Mouse (Mus musculus): Measurements from ENCODE around the gene Ccdc171.
"Not testable (repeated sequence)": the region's sequence is repeated elsewhere in the genome, so short reads cannot be mapped to it uniquely, and the experiment has no call there.

The Ccdc171 gene

DNA sequence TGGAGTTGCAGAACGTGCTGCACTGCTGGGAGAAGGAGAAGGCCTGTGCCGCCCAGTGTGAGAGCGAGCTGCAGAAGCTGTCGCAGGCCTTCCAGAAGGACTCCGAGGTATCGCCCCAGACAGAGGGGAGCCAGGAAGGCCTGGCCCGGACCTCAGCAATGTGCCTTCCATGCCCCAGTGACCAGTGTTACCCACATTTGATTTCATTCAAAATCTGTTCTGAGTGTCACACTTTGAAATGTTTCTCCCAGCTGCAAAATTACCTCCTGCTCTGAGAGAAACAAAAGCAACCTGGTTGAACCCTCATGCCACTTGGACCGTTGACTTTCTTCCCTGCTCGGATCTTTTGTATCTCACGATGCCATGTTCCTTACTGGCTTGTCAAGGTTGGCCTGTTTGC lies 133.1 kb downstream of the Ccdc171 start:
- DNase-seq, result no peak

DNA sequence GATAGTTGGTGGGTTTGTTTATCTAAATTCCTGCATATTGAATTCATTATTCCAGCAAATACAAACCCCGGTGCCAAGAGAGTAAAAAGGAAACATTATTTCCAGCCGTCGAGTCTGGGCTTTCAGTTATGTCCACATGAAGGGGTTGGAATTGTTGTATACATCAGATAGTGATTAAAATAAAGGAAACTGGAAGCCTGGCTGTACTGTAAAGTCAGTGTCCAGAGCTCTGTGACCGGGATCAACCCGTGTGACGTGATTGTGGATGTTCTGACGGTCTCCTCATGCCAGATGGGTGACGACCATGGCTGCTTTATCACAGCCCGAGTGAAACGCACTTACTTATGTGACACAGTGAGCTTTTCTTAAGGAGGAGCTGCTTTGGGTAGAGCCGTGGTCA lies 134.1 kb downstream of the Ccdc171 start:
- no peak for DNase-seq

DNA sequence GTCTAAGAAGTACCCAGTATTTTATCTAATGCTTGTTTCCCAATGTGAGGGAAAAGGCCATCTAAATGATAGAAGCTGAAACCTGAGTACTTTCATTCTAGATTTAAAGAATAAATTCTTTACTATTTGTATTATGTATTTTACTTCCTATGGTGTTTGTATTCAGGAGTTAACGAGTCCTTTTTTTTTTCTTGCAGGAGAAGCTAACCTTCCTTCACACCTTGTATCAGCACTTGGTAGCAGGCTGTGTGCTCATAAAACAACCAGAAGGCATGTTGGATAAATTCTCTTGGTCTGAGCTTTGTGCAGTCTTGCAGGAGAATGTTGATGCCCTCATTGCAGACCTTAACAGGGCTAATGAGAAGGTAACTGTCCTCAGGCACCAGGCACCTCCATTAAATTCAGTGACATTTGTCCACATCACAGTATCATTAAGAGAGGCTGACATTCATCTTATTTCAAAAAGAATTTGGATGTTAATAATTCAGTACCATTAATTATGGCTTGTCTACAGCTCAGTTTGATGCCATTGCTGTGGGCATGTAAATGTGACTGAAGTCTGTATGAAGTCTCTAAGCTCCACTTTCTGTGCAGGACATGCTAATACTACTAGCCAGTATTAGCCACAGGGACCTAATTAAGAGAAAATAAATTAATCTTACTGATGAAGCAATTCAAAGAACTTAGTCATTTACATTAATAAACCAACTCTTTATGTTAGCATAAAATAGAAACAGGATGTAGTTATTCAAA lies 136.3 kb downstream of the Ccdc171 start:
- no peak for DNase-seq

DNA sequence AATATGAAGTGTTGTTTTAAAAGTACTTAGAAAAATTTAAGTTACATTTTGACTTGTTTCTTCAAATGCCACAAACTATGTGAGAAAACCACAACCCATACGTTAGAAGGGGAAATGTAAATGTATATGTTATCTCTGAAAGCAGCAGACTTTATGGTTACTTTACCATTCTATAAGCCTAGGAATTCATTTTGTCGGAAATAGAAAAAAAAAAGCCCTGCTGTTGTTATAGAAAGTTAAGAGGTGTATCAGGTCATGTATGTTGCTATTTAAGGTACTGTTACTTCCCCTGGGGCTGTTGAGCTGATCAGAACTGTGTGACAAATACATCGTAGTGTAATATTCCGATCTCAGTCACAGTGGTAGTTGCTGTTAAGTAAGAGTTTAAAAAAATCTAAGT lies 137.0 kb downstream of the Ccdc171 start:
- no peak for DNase-seq

DNA sequence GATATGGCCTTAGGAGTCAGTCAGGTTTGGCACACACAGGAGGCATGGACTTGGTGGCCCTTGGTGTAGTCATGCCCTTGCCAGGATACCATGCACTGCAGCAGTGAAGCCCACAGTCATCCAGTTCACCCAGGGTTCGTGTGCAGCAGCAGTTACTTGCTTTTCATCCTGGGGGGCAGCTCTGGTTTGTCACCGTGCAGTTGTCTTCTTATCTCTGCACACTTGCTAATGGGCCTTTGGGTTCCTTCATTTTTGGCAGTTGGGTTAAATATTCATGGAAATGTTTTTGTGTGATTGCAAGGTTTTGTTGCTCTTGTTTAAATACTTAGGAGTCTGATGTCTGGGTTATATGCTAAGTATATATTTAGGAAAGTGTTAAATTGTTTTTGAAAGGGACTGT lies 144.2 kb downstream of the Ccdc171 start:
- no peak for DNase-seq

DNA sequence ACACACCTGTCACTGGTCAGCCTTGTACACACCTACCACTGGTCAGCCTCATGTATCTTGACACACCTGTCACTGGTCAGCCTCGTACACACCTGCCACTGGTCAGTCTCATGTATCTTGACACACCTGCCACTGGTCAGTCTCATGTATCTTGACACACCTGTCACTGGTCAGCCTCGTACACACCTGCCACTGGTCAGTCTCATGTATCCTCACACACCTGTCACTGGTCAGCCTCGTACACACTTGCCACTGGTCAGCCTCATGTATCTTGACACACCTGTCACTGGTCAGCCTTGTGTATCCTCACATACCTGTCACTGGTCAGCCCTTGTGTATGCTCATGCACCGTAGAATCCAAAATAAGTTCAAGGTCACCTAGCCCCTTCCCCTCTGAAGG lies 150.0 kb downstream of the Ccdc171 start:
- DNase-seq, result not testable (repeated sequence)

DNA sequence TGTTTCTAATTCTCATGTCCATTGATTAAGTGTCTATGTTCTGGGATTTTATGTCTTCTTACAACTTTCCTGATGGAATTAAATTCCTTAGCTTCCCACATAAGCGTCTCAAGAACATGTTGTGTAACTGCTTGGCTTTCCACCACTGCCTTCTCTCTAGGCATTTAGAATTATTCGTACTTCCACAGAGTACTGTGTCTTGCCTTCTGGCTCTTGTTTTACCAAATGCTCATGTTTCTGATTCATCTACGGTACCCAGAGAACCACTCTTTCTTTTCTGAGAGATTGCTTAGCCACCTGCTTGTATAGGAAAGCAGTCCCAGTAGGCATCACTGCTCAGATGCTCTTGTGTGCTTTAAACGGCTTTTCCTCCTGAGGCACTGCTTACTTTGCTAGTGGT lies 151.1 kb downstream of the Ccdc171 start:
- no peak for DNase-seq

DNA sequence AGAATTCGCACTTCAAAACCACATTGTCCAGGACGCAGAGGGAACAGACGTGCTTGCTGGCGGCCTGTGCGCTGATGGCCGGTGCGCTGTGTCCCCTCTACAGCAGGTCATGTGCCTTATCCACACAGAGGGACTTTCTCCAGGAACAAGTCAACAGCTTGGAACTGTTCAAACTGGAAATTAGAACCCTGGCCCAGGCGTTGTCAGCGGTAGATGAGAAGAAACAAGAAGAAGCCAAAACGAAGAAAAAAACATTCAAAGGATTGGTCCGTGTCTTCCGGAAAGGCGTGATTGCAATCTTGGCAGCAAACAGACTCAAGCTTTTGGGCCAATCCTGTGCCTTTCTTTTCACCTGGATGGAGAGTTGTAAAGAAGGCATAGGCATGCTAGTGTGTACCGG lies 155.7 kb downstream of the Ccdc171 start:
- no peak for DNase-seq

DNA sequence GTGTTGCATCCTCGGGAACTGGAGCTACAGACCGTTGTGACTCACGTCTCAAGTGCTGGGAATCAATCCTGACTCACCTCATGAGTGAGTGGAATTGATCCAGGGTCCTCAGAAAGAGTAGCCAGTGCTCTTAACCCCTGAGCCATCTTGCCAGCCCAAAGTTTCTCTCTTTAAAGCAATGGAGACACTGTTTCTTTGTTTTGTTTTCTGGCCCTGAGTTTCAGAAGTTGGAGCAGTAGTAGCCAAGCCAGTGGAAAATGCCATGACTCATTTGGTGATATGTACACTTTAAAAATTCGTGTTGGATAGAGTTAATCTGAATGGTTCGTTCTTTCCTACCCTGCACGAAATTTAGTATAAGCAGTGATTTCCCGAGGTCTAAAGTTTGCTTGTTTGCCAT lies 157.5 kb downstream of the Ccdc171 start:
- DNase-seq, result no peak

DNA sequence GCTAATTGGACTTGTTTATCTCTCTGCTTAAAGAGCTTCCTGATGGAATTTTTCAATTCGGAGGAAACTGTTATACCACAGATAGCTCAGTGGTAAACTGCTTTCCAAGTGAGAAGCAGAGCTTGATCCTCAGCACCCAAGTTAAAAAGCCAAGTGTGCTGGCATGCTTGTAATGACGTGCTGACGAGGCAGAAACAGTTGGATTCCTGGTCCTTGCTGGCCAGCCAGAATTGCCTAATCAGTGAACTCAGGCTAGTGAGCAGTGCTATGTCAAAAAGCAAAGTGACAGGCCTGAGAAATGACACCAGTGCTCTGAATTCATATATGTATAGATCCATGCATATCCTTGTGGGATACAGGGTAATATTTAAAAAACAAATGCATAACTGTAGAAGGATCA lies 174.8 kb downstream of the Ccdc171 start:
- DNase-seq, result no peak

DNA sequence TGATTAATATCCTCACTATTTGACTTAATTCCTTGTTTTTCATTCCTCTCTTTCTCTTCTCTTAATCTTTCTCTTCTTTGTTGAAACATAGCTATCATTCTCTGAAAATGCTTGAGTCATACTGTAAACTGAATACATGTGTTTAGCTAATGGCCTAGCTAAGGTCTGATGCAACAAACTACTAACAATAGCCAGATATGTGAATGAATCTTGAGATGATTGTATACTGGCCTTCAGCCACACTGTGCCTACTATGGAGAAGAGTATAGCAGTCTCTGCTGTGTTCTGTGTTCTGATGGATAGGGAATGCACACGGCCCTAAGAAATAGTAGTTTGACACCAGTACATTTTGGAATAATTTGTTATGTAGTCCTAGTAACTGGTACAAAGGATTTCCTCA lies 191.7 kb downstream of the Ccdc171 start:
- DNase-seq, result no peak

DNA sequence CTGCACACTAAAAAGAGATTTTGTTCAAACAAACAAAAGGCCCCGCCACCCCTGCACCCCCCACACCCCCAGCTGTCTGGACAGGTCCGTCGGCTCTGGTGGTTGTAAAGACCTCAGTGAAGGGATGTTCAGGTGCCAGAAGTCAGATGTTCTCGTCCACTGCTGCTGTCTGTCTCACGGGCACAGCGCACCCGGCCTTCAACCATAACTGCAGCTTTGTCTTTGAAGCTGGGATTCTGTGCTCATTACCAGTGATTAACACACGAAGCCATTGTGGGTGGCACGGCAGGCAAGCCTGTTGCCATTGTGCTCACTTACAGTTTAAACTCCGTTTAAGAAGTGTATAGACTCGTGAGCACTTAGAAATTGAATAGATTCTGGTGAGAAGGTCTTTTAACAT lies 194.5 kb downstream of the Ccdc171 start:
- DNase-seq, result no peak

DNA sequence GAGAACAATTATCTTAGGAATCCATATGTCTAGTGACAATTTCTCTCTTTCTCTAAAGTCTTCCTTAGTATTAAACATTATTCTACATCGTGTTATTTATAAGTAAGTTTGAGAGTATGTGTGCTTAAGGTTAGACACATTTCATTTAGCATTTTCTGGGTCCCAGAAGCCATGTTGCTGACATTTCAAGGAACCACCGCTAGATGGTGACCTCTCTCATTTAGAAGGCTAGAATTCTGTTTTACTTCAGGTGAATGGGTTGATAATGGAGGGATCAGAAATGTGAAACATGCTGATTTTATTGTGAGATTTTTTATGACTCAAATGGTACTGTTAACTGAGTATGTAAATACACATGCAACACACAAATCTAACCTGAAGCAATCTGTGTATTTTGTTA lies 199.8 kb downstream of the Ccdc171 start:
- peak; percentile 23 for DNase-seq

DNA sequence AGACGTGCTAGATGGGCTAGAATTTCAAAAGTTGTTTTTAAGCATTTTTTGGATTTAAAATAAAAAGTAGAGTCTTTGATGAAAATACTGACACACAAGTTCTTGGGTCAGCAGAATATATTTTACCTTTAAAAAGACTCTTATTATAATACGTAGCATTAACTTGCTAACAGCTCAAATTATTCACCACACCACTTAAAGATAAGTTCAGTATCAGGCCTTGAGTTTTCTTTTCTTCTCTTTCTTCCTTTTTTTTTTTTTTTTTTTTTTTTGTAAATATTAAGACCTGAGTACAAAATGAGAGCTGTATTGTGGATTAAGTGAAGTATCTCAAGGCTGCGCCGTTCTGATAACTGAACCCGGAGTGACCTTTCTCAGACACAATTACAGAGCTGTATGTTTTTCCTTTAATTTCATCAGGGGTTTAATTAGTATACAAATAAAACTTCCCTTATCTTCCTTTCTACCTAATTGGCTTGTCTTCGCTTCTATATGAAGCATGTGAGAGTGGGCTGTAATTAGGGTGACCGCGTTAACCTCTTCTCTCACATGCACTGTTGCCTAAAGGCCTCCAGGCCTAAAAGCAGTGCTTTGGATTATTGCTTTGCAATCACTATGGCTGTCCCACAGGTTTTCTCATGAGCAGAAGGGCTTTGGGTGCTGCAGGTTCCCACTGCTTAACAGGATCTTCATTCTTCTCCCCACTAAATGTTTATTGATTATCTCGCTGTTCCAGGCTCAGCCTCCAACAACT lies 214.0 kb downstream of the Ccdc171 start:
- no peak for DNase-seq

DNA sequence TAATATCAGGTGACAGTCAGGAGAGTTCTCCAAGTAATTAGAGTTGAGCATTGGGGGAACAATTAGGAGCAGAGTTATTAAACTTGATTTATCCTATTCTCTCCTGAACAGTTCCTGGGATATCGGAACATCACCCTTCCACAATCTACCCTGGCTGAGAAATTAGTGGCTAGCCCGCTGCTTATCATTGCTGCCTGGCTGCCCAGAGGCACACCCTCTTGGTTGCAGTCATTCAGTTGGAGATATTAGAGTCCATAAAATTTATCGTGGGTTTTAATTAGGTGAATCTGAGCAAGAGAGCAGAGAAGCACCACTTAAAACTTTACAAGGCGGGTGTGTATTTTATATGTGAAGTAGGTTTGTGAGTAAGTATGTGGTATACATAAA lies 214.5 kb downstream of the Ccdc171 start:
- DNase-seq, result no peak

DNA sequence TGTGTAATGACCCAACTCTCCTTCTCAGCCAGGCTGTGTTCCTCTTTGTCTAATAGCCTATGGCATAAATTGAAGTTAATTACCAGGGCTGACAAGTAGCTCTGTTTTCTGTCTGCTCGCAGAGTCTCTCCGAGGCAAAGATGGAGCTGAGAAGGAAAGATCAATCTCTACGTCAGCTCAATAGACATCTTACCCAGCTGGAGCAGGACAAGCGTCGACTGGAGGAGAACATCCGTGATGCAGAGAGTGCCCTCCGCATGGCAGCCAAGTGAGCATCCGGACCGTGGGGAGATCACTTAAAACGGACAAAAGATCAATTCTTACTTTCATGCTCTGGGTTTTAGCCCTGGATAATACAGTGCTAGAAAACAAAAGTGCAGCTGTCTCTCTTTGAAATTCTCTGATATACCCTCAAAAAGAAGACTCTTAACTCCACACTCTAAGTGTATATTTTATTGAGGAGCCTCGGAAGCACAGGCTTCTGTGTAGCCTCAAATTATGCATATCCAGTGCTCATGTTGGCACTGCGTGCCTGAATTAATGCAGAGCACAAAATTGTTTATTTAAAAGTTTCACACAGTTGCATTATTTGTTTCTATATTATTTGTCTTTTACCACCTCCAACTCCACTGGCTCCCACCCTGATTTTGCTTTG lies 217.6 kb downstream of the Ccdc171 start:
- DNase-seq, result no peak

DNA sequence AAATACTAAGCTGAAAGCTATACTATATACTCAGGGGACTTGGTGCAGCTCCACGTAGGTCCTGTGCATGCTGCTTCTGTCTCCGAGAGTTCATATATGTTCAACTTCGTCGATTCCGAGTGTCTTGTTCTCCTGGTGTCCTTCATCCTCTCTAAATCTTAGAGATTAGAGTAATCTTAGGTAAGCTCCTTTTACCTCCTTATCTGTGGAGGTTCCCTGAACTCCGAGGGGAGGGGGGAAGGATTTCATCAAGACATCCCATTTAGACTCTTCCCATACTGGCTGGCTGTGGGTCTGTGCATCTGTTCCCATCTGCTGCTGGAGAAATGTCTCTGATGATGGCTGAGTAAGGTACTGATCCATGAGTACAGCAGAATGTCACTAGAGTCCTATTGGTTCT lies 249.8 kb downstream of the Ccdc171 start:
- DNase-seq, result no peak

DNA sequence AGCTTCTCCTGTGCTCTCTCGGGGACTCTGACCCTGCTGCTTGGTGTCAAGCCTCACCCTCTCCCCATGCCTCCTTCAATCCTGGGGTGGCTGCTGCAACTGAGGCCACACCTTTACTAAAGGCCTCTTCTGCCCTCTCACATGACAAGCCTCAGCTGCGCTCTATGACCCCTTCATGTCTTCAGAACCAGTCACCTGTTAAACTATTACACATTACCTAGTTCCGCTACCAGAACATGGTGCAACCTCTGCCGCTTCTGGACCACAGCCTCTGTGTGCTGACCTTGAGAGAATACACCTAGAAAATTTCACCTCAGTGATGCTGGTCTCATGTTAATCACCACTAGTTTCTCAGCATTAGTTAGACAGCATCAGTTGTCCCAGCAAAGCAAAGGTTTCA lies 254.7 kb downstream of the Ccdc171 start:
- DNase-seq, result no peak

DNA sequence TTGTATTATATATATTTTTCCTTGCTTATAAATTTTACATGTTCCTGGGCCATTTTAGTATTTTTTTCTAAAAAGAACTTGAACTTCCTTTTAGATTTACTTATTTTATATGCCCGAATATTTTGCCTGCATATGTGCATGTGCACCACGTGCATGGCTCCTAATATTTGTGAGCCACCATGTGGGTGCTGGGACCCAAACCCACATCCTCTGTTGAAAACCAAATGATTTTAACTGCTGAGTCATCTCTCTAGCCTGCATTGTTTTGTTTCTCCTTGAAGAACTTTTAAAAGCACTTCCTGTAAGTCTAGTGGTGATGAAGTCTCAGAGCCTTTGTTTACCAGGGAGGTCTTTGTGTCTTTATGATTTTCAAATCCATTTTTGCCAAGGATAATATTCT lies 259.8 kb downstream of the Ccdc171 start:
- DNase-seq, result no peak

DNA sequence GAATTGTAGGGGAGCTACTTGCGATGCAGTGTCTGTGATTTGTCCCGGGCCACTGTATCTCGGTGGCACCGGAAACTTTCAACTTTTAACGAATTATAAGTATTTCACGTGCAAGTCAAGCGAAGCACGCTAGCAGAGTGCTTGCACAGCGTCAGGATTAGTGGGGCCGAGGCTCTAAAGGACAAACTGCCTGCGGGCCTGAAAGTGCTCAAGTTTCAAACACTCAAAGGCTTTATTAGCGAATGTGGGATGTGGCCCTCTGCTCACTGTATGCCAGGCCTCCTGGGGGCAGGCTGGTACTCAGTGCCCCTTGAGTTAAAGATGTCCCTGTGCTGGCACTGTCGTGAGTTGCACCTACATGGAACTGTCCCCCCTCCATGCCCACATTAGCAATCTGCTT lies 266.5 kb downstream of the Ccdc171 start:
- no peak for DNase-seq

DNA sequence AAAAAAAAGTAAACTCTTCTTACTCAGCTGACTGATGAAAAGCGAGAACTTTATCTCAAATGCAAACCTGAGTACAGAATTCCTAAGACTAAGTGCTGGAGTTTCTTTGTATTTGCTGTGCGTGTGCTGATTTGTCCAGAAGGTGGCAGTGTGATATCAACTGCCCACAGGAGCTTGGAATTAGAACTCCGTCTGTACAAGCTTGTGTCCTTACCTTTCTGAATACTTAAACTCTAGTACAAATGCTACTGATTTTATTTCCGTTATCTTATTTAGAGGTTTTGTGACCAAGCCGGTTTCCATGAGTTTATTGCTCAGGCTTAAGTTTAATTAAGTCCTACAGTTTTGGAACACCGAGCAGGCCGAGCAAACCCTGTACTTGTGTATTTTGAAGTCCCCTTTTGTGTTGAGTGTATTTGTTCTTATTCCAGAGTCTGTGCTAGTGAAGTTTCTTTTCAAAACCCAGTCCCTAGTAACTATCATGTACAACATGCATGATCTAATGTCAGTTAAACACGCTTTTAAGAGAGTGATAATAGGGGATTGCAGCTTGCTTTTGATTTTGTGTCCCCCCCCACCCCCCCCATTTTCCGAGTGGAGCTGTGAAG lies 269.1 kb downstream of the Ccdc171 start:
- DNase-seq, result peak; percentile 70

DNA sequence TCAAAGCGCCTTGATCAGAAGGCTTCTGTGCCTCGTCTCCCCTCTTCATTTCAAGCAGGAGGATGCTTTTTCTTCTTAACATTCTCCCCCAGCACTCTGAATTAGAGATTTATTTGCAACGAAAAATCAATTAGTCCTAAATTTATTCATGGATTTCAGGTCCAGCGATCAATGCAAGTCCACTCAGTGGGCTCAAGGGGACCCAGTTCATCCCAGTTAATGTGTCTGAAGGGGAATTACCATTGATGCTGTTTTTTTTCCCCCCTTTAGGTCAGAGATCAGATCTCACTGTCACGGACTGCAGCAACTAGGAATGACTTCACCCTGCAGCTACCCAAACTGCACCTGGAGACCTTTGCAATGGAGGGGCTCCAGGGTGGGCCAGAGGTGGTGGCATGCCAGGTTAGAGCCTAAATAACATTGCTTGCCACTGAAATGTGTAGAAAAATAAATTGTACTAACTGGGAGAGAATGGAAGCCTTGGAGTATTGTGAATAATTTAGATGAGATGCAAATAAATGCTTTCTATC lies 269.6 kb downstream of the Ccdc171 start:
- DNase-seq, result no peak

DNA sequence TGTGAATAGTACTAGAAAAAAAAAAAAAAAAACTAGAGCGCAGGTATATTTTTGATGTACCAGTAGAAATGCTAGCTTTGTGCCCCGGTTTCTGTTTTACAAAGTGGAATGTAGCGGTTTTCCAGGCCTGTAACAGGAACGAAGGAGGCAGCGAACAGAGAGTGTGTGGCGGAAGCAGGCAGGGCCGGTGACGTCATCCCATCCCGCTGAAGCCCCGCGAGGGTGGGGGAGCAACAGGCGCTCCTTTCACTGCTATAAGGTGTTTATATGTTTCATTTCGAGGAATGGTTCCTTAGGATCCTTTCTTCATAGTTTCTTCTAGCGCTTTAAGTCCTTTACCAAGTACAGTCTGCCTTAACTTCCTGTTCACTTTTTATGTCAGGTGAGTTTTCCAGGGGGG lies 272.6 kb downstream of the Ccdc171 start:
- DNase-seq, result no peak

Data from kidney, postnatal 10 days (tissue).